Mouse (Mus musculus): Measurements from ENCODE around the gene Gtf2e1. TPM values are rescaled to one million over a fixed set of nuclear protein-coding genes. Genes with fewer than 3 reads are reported as not detected.
A peak's percentile ranks its signal among the peaks of the same experiment; 100 is the strongest.

Gene Gtf2e1
- polyA plus RNA-seq, 1 experiment = 1.7 TPM

- H3K9me3 ChIP-seq = no peaks in the 10 kb centered on the region
- H3K36me3 ChIP-seq (replicated peaks; ENCODE audit: low read length) = peaks cover 9% of the 10 kb centered on the region
- TF ChIP-seq GATA1 (IDR thresholded peaks at IDR 0.05; ENCODE audit: borderline replicate concordance, low read length) (no peak), FLI1 (IDR thresholded peaks at IDR 0.05; ENCODE audit: low read length) (no peak)
- H3K4me1 ChIP-seq = peaks cover 9% of the 10 kb centered on the region; the same call in 1 of the 2 replicates
- H3K27me3 ChIP-seq (replicated peaks) = no peaks in the 10 kb centered on the region
- no peak overlapping the region for H3K4me3 ChIP-seq (replicated peaks)
Measured at GRCm38 (mm10) chr16:37550981-37551380, 11.4 kb upstream of the Gtf2e1 start.

- no peaks in the 10 kb centered on the region for H3K27me3 ChIP-seq (replicated peaks)
- peaks cover 9% of the 10 kb centered on the region; the same call in 1 of the 2 replicates for H3K4me1 ChIP-seq
- no peak overlapping the region for H3K4me3 ChIP-seq (replicated peaks)
- H3K9me3 ChIP-seq = no peaks in the 10 kb centered on the region
- H3K36me3 ChIP-seq (replicated peaks; ENCODE audit: low read length) = peaks cover 13% of the 10 kb centered on the region
- TF ChIP-seq GATA1 (IDR thresholded peaks at IDR 0.05; ENCODE audit: borderline replicate concordance, low read length) (no peak), FLI1 (IDR thresholded peaks at IDR 0.05; ENCODE audit: low read length) (no peak)
Measured at GRCm38 (mm10) chr16:37550266-37550665, 10.7 kb upstream of the Gtf2e1 start.

GRCm38 (mm10) chr16:37546312-37546711 is 6.7 kb upstream of the Gtf2e1 start:
- H3K4me3 ChIP-seq (replicated peaks) = no peak overlapping the region
- no peaks in the 10 kb centered on the region for H3K9me3 ChIP-seq
- TF ChIP-seq FLI1 (IDR thresholded peaks at IDR 0.05; ENCODE audit: low read length) = no peak
- TF ChIP-seq GATA1 (IDR thresholded peaks at IDR 0.05; ENCODE audit: borderline replicate concordance, low read length) = no peak
- H3K4me1 ChIP-seq = peaks cover 26% of the 10 kb centered on the region
- H3K27me3 ChIP-seq (replicated peaks) = no peaks in the 10 kb centered on the region
- H3K36me3 ChIP-seq (replicated peaks; ENCODE audit: low read length) = peaks cover 40% of the 10 kb centered on the region

GRCm38 (mm10) chr16:37540776-37541175 is 1.2 kb upstream of the Gtf2e1 start:
- peaks cover 46% of the 10 kb centered on the region for H3K4me1 ChIP-seq
- H3K36me3 ChIP-seq (replicated peaks; ENCODE audit: low read length) = peaks cover 45% of the 10 kb centered on the region
- no peaks in the 10 kb centered on the region for H3K27me3 ChIP-seq (replicated peaks)
- TF ChIP-seq GATA1 (IDR thresholded peaks at IDR 0.05; ENCODE audit: borderline replicate concordance, low read length) = no peak
- no peak for TF ChIP-seq FLI1 (IDR thresholded peaks at IDR 0.05; ENCODE audit: low read length)
- no peaks in the 10 kb centered on the region for H3K9me3 ChIP-seq
- H3K4me3 ChIP-seq (replicated peaks) = peak overlapping the region; percentile 98

GRCm38 (mm10) chr16:37539240-37539610 is 364 bp downstream of the Gtf2e1 start:
- TF ChIP-seq GATA1 (IDR thresholded peaks at IDR 0.05; ENCODE audit: borderline replicate concordance, low read length) (no peak), FLI1 (IDR thresholded peaks at IDR 0.05; ENCODE audit: low read length) (no peak)

GRCm38 (mm10) chr16:37533369-37534068 is 6.1 kb downstream of the Gtf2e1 start:
- peak overlapping the region; percentile 62 for H3K4me3 ChIP-seq (replicated peaks)
- TF ChIP-seq FLI1 (IDR thresholded peaks at IDR 0.05; ENCODE audit: low read length) (no peak), GATA1 (IDR thresholded peaks at IDR 0.05; ENCODE audit: borderline replicate concordance, low read length) (no peak)
- peaks cover 44% of the 10 kb centered on the region for H3K4me1 ChIP-seq
- H3K9me3 ChIP-seq = no peaks in the 10 kb centered on the region
- H3K27me3 ChIP-seq (replicated peaks) = no peaks in the 10 kb centered on the region
- peaks cover 70% of the 10 kb centered on the region for H3K36me3 ChIP-seq (replicated peaks; ENCODE audit: low read length)

More at GRCm38 (mm10) chr16:37539240-37539610, 364 bp downstream of the Gtf2e1 start:
- Histone ChIP-seq H3K27me3 (replicated peaks) (no peaks in the 10 kb centered on the region), H3K36me3 (replicated peaks; ENCODE audit: low read length) (peaks cover 51% of the 10 kb centered on the region), H3K4me1 (peaks cover 56% of the 10 kb centered on the region), H3K9me3 (no peaks in the 10 kb centered on the region), H3K4me3 (replicated peaks) (peak overlapping the region; percentile 98)

- Histone ChIP-seq H3K9me3 (no peaks in the 10 kb centered on the region), H3K4me3 (replicated peaks) (no peak overlapping the region), H3K27me3 (replicated peaks) (no peaks in the 10 kb centered on the region), H3K4me1 (peaks cover 31% of the 10 kb centered on the region), H3K36me3 (replicated peaks; ENCODE audit: low read length) (peaks cover 76% of the 10 kb centered on the region)
- TF ChIP-seq FLI1 (IDR thresholded peaks at IDR 0.05; ENCODE audit: low read length) (no peak), GATA1 (IDR thresholded peaks at IDR 0.05; ENCODE audit: borderline replicate concordance, low read length) (no peak)
Measured at GRCm38 (mm10) chr16:37532046-37532445, 7.5 kb downstream of the Gtf2e1 start.

- Histone ChIP-seq H3K36me3 (replicated peaks; ENCODE audit: low read length) (peaks cover 81% of the 10 kb centered on the region), H3K4me3 (replicated peaks) (no peak overlapping the region), H3K4me1 (peaks cover 23% of the 10 kb centered on the region), H3K27me3 (replicated peaks) (no peaks in the 10 kb centered on the region), H3K9me3 (no peaks in the 10 kb centered on the region)
- TF ChIP-seq GATA1 (IDR thresholded peaks at IDR 0.05; ENCODE audit: borderline replicate concordance, low read length) (no peak), FLI1 (IDR thresholded peaks at IDR 0.05; ENCODE audit: low read length) (no peak)
Measured at GRCm38 (mm10) chr16:37530170-37530569, 9.4 kb downstream of the Gtf2e1 start.

- Histone ChIP-seq H3K4me3 (replicated peaks) (no peak overlapping the region), H3K27me3 (replicated peaks) (no peaks in the 10 kb centered on the region), H3K36me3 (replicated peaks; ENCODE audit: low read length) (peaks cover 84% of the 10 kb centered on the region), H3K4me1 (peaks cover 3% of the 10 kb centered on the region; the same call in 1 of the 2 replicates), H3K9me3 (peaks cover 24% of the 10 kb centered on the region)
- TF ChIP-seq FLI1 (IDR thresholded peaks at IDR 0.05; ENCODE audit: low read length) = no peak
- no peak for TF ChIP-seq GATA1 (IDR thresholded peaks at IDR 0.05; ENCODE audit: borderline replicate concordance, low read length)
Measured at GRCm38 (mm10) chr16:37526688-37527223, 12.8 kb downstream of the Gtf2e1 start.

- TF ChIP-seq GATA1 (IDR thresholded peaks at IDR 0.05; ENCODE audit: borderline replicate concordance, low read length) = no peak
- no peak for TF ChIP-seq FLI1 (IDR thresholded peaks at IDR 0.05; ENCODE audit: low read length)
- no peak overlapping the region for H3K4me3 ChIP-seq (replicated peaks)
- peaks cover 30% of the 10 kb centered on the region for H3K9me3 ChIP-seq
- no peaks in the 10 kb centered on the region for H3K27me3 ChIP-seq (replicated peaks)
- peaks cover 91% of the 10 kb centered on the region for H3K36me3 ChIP-seq (replicated peaks; ENCODE audit: low read length)
- H3K4me1 ChIP-seq = peaks cover 2% of the 10 kb centered on the region
Measured at GRCm38 (mm10) chr16:37525121-37525520, 14.5 kb downstream of the Gtf2e1 start.
